Mouse (Mus musculus) myocyte (in vitro differentiated cells): ENCODE data around the gene Trim32. TPM values are rescaled to one million over a fixed set of nuclear protein-coding genes. Genes with fewer than 3 reads are reported as not detected.
A peak's percentile ranks its signal among the peaks of the same experiment; 100 is the strongest.

ENCODE experiments used
- H3K27me3 ChIP-seq: one replicate; pipeline ENCODE4 v1.6.1; 2011; ENCODE audit not compliant: control insufficient read depth, insufficient read depth, insufficient read length
- H3K36me3 ChIP-seq: one replicate; pipeline ENCODE4 v1.6.1; 2011; ENCODE audit not compliant: control insufficient read depth, insufficient read depth
- H3K4me2 ChIP-seq: one replicate; pipeline ENCODE4 v1.6.1; 2011; ENCODE audit warnings: low read depth, control low read depth
- H3K4me3 ChIP-seq: one replicate; pipeline ENCODE4 v1.5.1; 2011; ENCODE audit warnings: mild to moderate bottlenecking, control low read depth, moderate library complexity
- H3K79me2 ChIP-seq: one replicate; pipeline ENCODE4 v1.6.1; 2011; ENCODE audit not compliant: control insufficient read depth, insufficient read depth
- H3ac ChIP-seq: one replicate; pipeline ENCODE4 v1.6.1; 2011; ENCODE audit not compliant: control insufficient read depth, insufficient read length
- CEBPB ChIP-seq: IDR thresholded peaks from 2 replicates; pipeline ENCODE4 v1.6.1; 2011; ENCODE audit warnings: mild to moderate bottlenecking, moderate library complexity; ENCODE audit not compliant: poor library complexity, insufficient read depth, severe bottlenecking
- E2F4 ChIP-seq: IDR thresholded peaks from one replicate; pipeline ENCODE4 v1.6.1; 2011; ENCODE audit warnings: mild to moderate bottlenecking, control low read depth, moderate library complexity; ENCODE audit not compliant: insufficient read depth
- MAX ChIP-seq: IDR thresholded peaks from one replicate; pipeline ENCODE4 v1.6.1; 2011; ENCODE audit warnings: low read depth, mild to moderate bottlenecking, control low read depth
- MYOD1 ChIP-seq, 3 experiments: IDR thresholded peaks; one replicate each; pipeline ENCODE4 v1.6.1; 2011; ENCODE audit warnings: control low read depth in 2 of 3, low read depth in 2 of 3, mild to moderate bottlenecking in 2 of 3, moderate library complexity in 1 of 3; ENCODE audit not compliant: insufficient read length in 2 of 3, control insufficient read depth in 1 of 3
- MYOG ChIP-seq, 3 experiments: IDR thresholded peaks; one replicate each; pipeline ENCODE4 v1.6.1; 2011; ENCODE audit warnings: control low read depth in 2 of 3, low read depth in 2 of 3, mild to moderate bottlenecking in 2 of 3; ENCODE audit not compliant: insufficient read length in 2 of 3, control insufficient read depth in 1 of 3, insufficient read depth in 1 of 3
- POLR2A ChIP-seq: IDR thresholded peaks from one replicate; pipeline ENCODE4 v1.6.1; 2011; ENCODE audit warnings: low read depth, mild to moderate bottlenecking, control low read depth, moderate library complexity; ENCODE audit not compliant: insufficient read length
- POLR2AphosphoS2 ChIP-seq: IDR thresholded peaks from one replicate; pipeline ENCODE4 v1.6.1; 2011; ENCODE audit warnings: low read depth, control low read depth; ENCODE audit not compliant: insufficient read length
- REST ChIP-seq: IDR thresholded peaks from one replicate; pipeline ENCODE4 v1.6.1; 2011; ENCODE audit warnings: mild to moderate bottlenecking, control low read depth, moderate library complexity; ENCODE audit not compliant: insufficient read depth, insufficient read length
- SRF ChIP-seq: IDR thresholded peaks from one replicate; pipeline ENCODE4 v1.6.1; 2011; ENCODE audit warnings: low read depth; ENCODE audit not compliant: control insufficient read depth, insufficient read length
- TCF12 ChIP-seq: IDR thresholded peaks from one replicate; pipeline ENCODE4 v1.6.1; 2011; ENCODE audit warnings: mild to moderate bottlenecking, control low read depth; ENCODE audit not compliant: poor library complexity, insufficient read depth, severe bottlenecking
- TCF3 ChIP-seq: IDR thresholded peaks from one replicate; pipeline ENCODE4 v1.6.1; 2011; ENCODE audit warnings: low read depth, control low read depth; ENCODE audit not compliant: insufficient read length
- USF1 ChIP-seq: IDR thresholded peaks from one replicate; pipeline ENCODE4 v1.6.1; 2011; ENCODE audit warnings: low read depth, mild to moderate bottlenecking, control low read depth, moderate library complexity
- polyA plus RNA-seq: library from polyadenylated mRNA; unstranded; fragments of >200 nt; fragmentation: generic; extraction: Trizol; gene quantifications from one replicate; pipeline ENCODE4 v1.2.1, GENCODE M21; 2012; ENCODE audit warnings: missing spikeins

Gene Trim32
- polyA plus RNA-seq, 1 experiment, result 23.7 TPM

- Histone ChIP-seq H3K36me3 (no peaks in the 10 kb centered on the region), H3K27me3 (peaks cover 4% of the 10 kb centered on the region), H3K4me2 (no peak overlapping the region), H3K4me3 (no peak overlapping the region), H3ac (no peak overlapping the region), H3K79me2 (no peaks in the 10 kb centered on the region)
- TF ChIP-seq MYOG (IDR thresholded peaks at IDR 0.05; ENCODE audit: control insufficient read depth in 1 of 3, insufficient read depth in 1 of 3, insufficient read length in 2 of 3, low read depth in 2 of 3) (no peak), POLR2AphosphoS2 (no peak), MAX (no peak)
Measured at GRCm38 (mm10) chr4:65594601-65595369, 10.0 kb upstream of the Trim32 start.

DNA sequence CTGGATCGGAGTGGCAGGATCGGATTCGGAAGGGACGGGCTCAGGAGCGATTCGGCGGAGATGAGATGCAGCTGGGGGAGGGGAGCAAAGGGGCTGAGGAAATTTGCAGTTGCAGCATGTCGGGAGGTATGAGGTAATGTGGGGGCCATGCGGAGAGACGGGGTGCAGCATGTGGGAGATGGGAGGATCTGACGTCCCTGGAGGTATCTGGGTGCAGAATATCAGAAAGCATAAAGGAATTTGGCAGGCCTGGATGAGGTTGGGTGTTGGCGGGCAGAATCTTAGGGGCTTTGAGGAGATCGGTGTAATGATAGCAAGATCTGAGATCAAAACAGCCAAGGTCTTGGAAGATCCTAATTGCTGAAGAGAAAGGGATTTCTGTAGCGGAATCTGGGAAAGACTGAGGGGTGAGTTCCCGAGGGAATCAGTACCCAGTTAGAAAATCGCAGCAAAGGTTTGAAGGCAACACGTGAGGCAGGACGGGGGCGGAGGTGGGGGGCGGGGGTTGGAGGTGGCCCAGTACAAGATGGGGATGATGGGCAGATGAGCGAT lies 441 bp downstream of the Trim32 start:
- peak overlapping the region; percentile 40 for H3ac ChIP-seq
- peaks cover 51% of the 10 kb centered on the region for H3K79me2 ChIP-seq
- TF ChIP-seq CEBPB, result 0 out of 2 replicates have a peak, but pooled peaks have one; percentile 16
- no peak for TF ChIP-seq TCF3
- peak overlapping the region; percentile 92 for H3K4me3 ChIP-seq
- H3K27me3 ChIP-seq, result no peaks in the 10 kb centered on the region
- H3K36me3 ChIP-seq, result no peaks in the 10 kb centered on the region
- H3K4me2 ChIP-seq, result peak overlapping the region; percentile 75

GRCm38 (mm10) chr4:65607184-65607631 lies 2.4 kb downstream of the Trim32 start:
- Histone ChIP-seq H3K4me3 (no peak overlapping the region), H3ac (no peak overlapping the region), H3K4me2 (no peak overlapping the region), H3K79me2 (peaks cover 65% of the 10 kb centered on the region), H3K27me3 (no peaks in the 10 kb centered on the region), H3K36me3 (no peaks in the 10 kb centered on the region)
- TF ChIP-seq REST, result no peak
- no peak for TF ChIP-seq TCF3
- no peak for TF ChIP-seq MYOD1 (IDR thresholded peaks at IDR 0.05; ENCODE audit: control insufficient read depth in 1 of 3, insufficient read length in 2 of 3, low read depth in 2 of 3)
- TF ChIP-seq USF1, result no peak
- no peak for TF ChIP-seq SRF
- TF ChIP-seq POLR2A, result no peak

DNA sequence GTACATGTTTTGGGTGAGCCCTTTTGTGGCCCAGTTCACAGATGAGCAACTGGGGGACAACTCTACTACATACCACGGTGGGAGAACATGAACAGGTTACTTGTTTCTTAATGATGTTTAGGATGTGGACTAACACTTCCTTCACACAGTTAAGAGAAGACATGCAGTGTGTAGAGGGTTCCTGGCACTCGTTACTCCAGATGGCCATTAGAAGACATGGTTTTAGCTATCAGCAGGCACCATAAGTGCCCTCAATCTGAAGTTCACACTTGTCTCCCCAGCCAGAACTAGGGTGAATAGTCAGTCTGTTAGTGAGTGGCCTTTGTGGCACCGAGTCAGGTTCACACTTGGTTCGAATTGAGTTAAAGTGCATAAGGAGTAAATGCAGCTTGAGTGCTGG lies 3.3 kb downstream of the Trim32 start:
- no peak overlapping the region for H3K4me3 ChIP-seq
- H3K79me2 ChIP-seq, result peaks cover 69% of the 10 kb centered on the region
- TF ChIP-seq USF1 (no peak), REST (no peak), POLR2A (no peak), MYOG (IDR thresholded peaks at IDR 0.05; ENCODE audit: control insufficient read depth in 1 of 3, insufficient read depth in 1 of 3, insufficient read length in 2 of 3, low read depth in 2 of 3) (no peak), POLR2AphosphoS2 (no peak), TCF12 (no peak), E2F4 (no peak), SRF (no peak), CEBPB (no peak)
- H3ac ChIP-seq, result no peak overlapping the region
- no peaks in the 10 kb centered on the region for H3K27me3 ChIP-seq
- H3K36me3 ChIP-seq, result peaks cover 6% of the 10 kb centered on the region
- no peak overlapping the region for H3K4me2 ChIP-seq

GRCm38 (mm10) chr4:65610329-65610728 lies 5.5 kb downstream of the Trim32 start:
- Histone ChIP-seq H3ac (no peak overlapping the region), H3K36me3 (peaks cover 19% of the 10 kb centered on the region), H3K4me3 (no peak overlapping the region), H3K79me2 (peaks cover 65% of the 10 kb centered on the region), H3K4me2 (no peak overlapping the region), H3K27me3 (no peaks in the 10 kb centered on the region)
- no peak for TF ChIP-seq TCF12
- TF ChIP-seq E2F4, result no peak
- TF ChIP-seq POLR2AphosphoS2, result no peak
- no peak for TF ChIP-seq CEBPB
- TF ChIP-seq MYOD1 (IDR thresholded peaks at IDR 0.05; ENCODE audit: control insufficient read depth in 1 of 3, insufficient read length in 2 of 3, low read depth in 2 of 3), result no peak

DNA sequence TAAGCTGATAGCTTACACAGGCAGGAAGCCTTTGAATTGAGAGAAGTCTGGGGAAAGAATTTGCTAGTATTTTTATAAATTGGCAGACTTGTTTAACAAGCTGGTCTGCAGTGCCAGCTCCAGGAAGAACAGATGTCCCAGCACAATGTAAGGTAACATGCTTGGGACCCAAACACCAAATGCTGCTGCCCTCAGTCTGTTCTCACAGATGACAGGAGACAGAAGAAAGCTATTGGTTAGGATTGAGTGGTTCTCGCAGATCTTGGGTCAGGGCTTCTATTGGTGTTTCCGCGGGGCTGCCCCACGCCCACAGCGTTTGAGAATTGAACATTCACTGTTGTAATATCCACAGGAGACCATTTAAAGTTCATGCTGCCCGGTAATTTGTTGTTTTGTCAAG lies 6.1 kb downstream of the Trim32 start:
- Histone ChIP-seq H3K36me3 (peaks cover 25% of the 10 kb centered on the region), H3ac (no peak overlapping the region), H3K27me3 (no peaks in the 10 kb centered on the region), H3K4me3 (no peak overlapping the region), H3K79me2 (peaks cover 59% of the 10 kb centered on the region), H3K4me2 (no peak overlapping the region)
- TF ChIP-seq CEBPB (no peak), REST (no peak), USF1 (no peak)
